In the genomic region with DNA sequence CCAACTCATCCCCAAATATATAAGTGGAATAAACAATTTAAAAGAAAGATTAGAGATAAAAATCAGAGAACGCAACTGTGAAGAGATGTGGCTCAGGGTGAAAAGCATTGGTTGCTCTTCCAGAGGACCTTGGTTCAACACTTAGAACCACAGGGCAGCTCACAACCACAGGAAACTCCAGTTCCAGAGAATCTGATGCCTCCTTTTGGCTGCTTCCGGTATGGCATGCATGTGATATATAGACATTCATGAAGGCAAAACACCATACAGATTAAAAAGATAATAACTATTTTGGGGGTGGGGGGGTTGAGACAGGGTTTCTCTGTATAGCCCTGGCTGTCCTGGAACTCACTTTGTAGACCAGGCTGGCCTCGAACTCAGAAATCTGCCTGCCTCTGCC, we compare ENCODE assay signal across 25 mouse cellular contexts. TPM values are rescaled to one million over a fixed set of nuclear protein-coding genes. Genes with fewer than 3 reads are reported as not detected.
DNase-seq lines count a peak whose midpoint lies in the region; ATAC-seq and TF ChIP-seq lines count a peak whose summit lies in the region.
"Had no signal": no experiment of that assay in that cellular context is flagged by ENCODE, and none has a peak within 500 bp of the region (broad histone marks: within the 10 kb centered on the region; RNA-seq: fewer than 3 reads in every experiment).

No protein-coding gene starts in this region.

- H3K27ac ChIP-seq in heart, adult 2 months, result no peak overlapping the region
- H3K27ac ChIP-seq: embryonic facial prominence, embryonic 13.5 days; forebrain, embryonic 15.5 days; heart, embryonic 10.5 days; kidney, embryonic 15.5 days; limb, embryonic 13.5 days; liver, embryonic 15.5 days; midbrain, embryonic 15.5 days; neural tube, embryonic 15.5 days had no signal

- no peaks in the 10 kb centered on the region for H3K27me3 ChIP-seq in heart, adult 2 months (ENCODE audit: control insufficient read depth, insufficient read depth, low read length)
- peaks cover 17% of the 10 kb centered on the region for H3K27me3 ChIP-seq in Patski
- H3K27me3 ChIP-seq: embryonic facial prominence, embryonic 13.5 days; forebrain, embryonic 15.5 days; kidney, embryonic 15.5 days; limb, embryonic 13.5 days; liver, embryonic 15.5 days; midbrain, embryonic 15.5 days; neural tube, embryonic 15.5 days had no signal

- 0 out of 2 replicates have a peak, but pooled peaks have one; percentile 5 for TF ChIP-seq CTCF in heart, adult 2 months (IDR thresholded peaks at IDR 0.05)
- peak; percentile 16 for TF ChIP-seq CTCF in Patski (IDR thresholded peaks at IDR 0.05)

- DNase-seq in heart, adult 2 months, result no peak
- DNase-seq in heart, postnatal 10 days, result no peak
- DNase-seq in thymus, postnatal 14 days, result peak; percentile 20
- no peak for DNase-seq in thymus, postnatal 10 days (ENCODE audit: low spot score in 2 of 2)
- DNase-seq in Patski (ENCODE audit: low read depth, low spot score), result no peak
- no peak for DNase-seq in left cerebral cortex, postnatal 4 days
- DNase-seq: adrenal gland, adult 8-10 months; gastrocnemius, postnatal 25 days; lung, postnatal 10 days had no signal

- no peak overlapping the region for H3K9ac ChIP-seq in heart, adult 2 months (ENCODE audit: low read depth, low read length)
- H3K9ac ChIP-seq: embryonic facial prominence, embryonic 13.5 days; forebrain, embryonic 15.5 days; kidney, embryonic 15.5 days; limb, embryonic 13.5 days; liver, embryonic 15.5 days; midbrain, embryonic 15.5 days; neural tube, embryonic 15.5 days had no signal

- H3K4me3 ChIP-seq in heart, adult 2 months, result no peak overlapping the region
- H3K4me3 ChIP-seq: embryonic facial prominence, embryonic 13.5 days; forebrain, embryonic 15.5 days; heart, embryonic 10.5 days; kidney, embryonic 15.5 days; limb, embryonic 13.5 days; liver, embryonic 15.5 days; megakaryocyte, embryonic 14.5 days; midbrain, embryonic 15.5 days; neural tube, embryonic 15.5 days had no signal

- WGBS in heart, adult 2 months, result 83% methylated on average over 3 of the region's 3 CpGs

- no peak for ATAC-seq in Patski
- ATAC-seq in megakaryocyte, adult 5-6 weeks (ENCODE audit: poor library complexity, severe bottlenecking), result no peak
- ATAC-seq: forebrain, embryonic 15.5 days; midbrain, embryonic 15.5 days had no signal

- H3K79me2 ChIP-seq in heart, adult 2 months (replicated peaks; ENCODE audit: control insufficient read depth, insufficient read depth, low read length), result no peaks in the 10 kb centered on the region

- TF ChIP-seq EP300 in heart, adult 2 months (IDR thresholded peaks at IDR 0.05; ENCODE audit: insufficient read depth, low read depth, low read length), result no peak

- in situ Hi-C loops in Patski (cut with MboI; ENCODE audit: low pct_unique_long_range_greater_than_20kb), result loop anchor here (10.0 kb wide), 2 partner anchors 52 to 382 kb away; no protein-coding TSS in a partner anchor

- H3K4me1 ChIP-seq in heart, adult 2 months (ENCODE audit: control insufficient read depth, insufficient read depth, low read length), result no peaks in the 10 kb centered on the region
- H3K4me1 ChIP-seq: embryonic facial prominence, embryonic 13.5 days; forebrain, embryonic 15.5 days; heart, embryonic 10.5 days; kidney, embryonic 15.5 days; limb, embryonic 13.5 days; liver, embryonic 15.5 days; megakaryocyte, embryonic 14.5 days; midbrain, embryonic 15.5 days; neural tube, embryonic 15.5 days had no signal

- POLR2A ChIA-PET in Patski (lab: Charles Lee), result no interaction called here

- no peaks in the 10 kb centered on the region for H3K36me3 ChIP-seq in heart, adult 2 months (ENCODE audit: control insufficient read depth, insufficient read depth, low read length)
- H3K36me3 ChIP-seq: embryonic facial prominence, embryonic 13.5 days; forebrain, embryonic 15.5 days; heart, embryonic 10.5 days; kidney, embryonic 15.5 days; limb, embryonic 13.5 days; liver, embryonic 15.5 days; midbrain, embryonic 15.5 days; neural tube, embryonic 15.5 days had no signal

- CTCF ChIA-PET in Patski (lab: Charles Lee), result no interaction called here

- no peak for TF ChIP-seq POLR2A in heart, adult 2 months (IDR thresholded peaks at IDR 0.05; ENCODE audit: insufficient read depth, low read depth, low read length)

- intact Hi-C loops in heart, adult 2 months (cut with DNase I), result no loop called here
- intact Hi-C loops in heart, postnatal 10 days (cut with DNase I), result no loop called here
- intact Hi-C loops in left cerebral cortex, postnatal 4 days (cut with DNase I), result no loop called here

RNA-seq across cellular contexts. Expression of a gene that starts 15.3 kb away (rescaled TPM):
- under 1 TPM; 0.39 to 0.86 TPM for total RNA-seq in heart, adult 2 months (2021)
- 0.79 and 2.4 TPM in 2 replicates for polyA plus RNA-seq in heart, adult 2 months (2012; rRNA removed)
- 1 to 10 TPM; 1.7 to 2.4 TPM for total RNA-seq in heart, postnatal 10 days (2021)
- polyA plus RNA-seq in Patski (2021), result 0.12 TPM
- 100 to 1,000 TPM; 205 to 208 TPM for total RNA-seq in left cerebral cortex, postnatal 4 days (2021)
- total RNA-seq in megakaryocyte, adult 5-6 weeks (2015), result not detected in 2 replicates
- total RNA-seq in megakaryocyte, adult 5-6 weeks (2017), result not detected in 2 replicates

RNA-seq across cellular contexts. Expression of a gene that starts 30.4 kb away (rescaled TPM):
- 1 to 10 TPM; 2.3 to 2.7 TPM for total RNA-seq in heart, adult 2 months (2021)
- 12.4 and 13.2 TPM in 2 replicates for polyA plus RNA-seq in heart, adult 2 months (2012; rRNA removed)
- total RNA-seq in heart, postnatal 10 days (2021), result under 1 TPM; 0.81 to 0.87 TPM
- polyA plus RNA-seq in Patski (2021), result 1.9 TPM
- total RNA-seq in left cerebral cortex, postnatal 4 days (2021), result under 1 TPM; 0.50 to 0.77 TPM
- total RNA-seq in megakaryocyte, adult 5-6 weeks (2015), result 1.3 TPM in 2 replicates
- total RNA-seq in megakaryocyte, adult 5-6 weeks (2017), result 1.0 TPM in 2 replicates
- total RNA-seq: gastrocnemius, postnatal 25 days had no signal

RNA-seq across cellular contexts. Expression of a gene that starts 38.6 kb away (rescaled TPM):
- over 10,000 TPM in 1 of 2 experiments, 1,000 to 10,000 TPM in 1; 9,834 to 11,008 TPM for total RNA-seq in heart, adult 2 months (2021)
- polyA plus RNA-seq in heart, adult 2 months (2012; rRNA removed), result 13,898 and 21,553 TPM in 2 replicates
- total RNA-seq in heart, postnatal 10 days (2021), result 1,000 to 10,000 TPM; 6,124 to 6,345 TPM
- polyA plus RNA-seq in Patski (2021), result 0.33 TPM
- 1 to 10 TPM; 1.8 to 2.0 TPM for total RNA-seq in left cerebral cortex, postnatal 4 days (2021)
- 5.1 and 8.8 TPM in 2 replicates for total RNA-seq in megakaryocyte, adult 5-6 weeks (2015)
- total RNA-seq in megakaryocyte, adult 5-6 weeks (2017), result 1.7 TPM in 1 of 2 replicates, not detected in the other
- total RNA-seq: left cerebral cortex, postnatal 10 days had no signal

RNA-seq across cellular contexts. Expression of a gene that starts 41.2 kb away (rescaled TPM):
- not detected for total RNA-seq in heart, adult 2 months (2021)
- polyA plus RNA-seq in heart, adult 2 months (2012; rRNA removed), result 0.03 and 0.06 TPM in 2 replicates
- not detected for total RNA-seq in heart, postnatal 10 days (2021)
- not detected for polyA plus RNA-seq in Patski (2021)
- total RNA-seq in left cerebral cortex, postnatal 4 days (2021), result 1 to 10 TPM; 1.7 to 2.1 TPM
- total RNA-seq in megakaryocyte, adult 5-6 weeks (2015), result not detected in 2 replicates
- total RNA-seq in megakaryocyte, adult 5-6 weeks (2017), result not detected in 2 replicates
- total RNA-seq: adrenal gland, adult 8-10 months; gastrocnemius, postnatal 25 days had no signal
- polyA plus RNA-seq: C2C12; embryonic facial prominence, embryonic 13.5 days; heart, embryonic 10.5 days; heart, postnatal 0 days; hindbrain, embryonic 11.5 days; intestine, embryonic 14.5 days; limb, embryonic 13.5 days; liver, embryonic 15.5 days; thymus, postnatal 0 days had no signal

RNA-seq across cellular contexts. Expression of a gene that starts 46.5 kb away (rescaled TPM):
- 10 to 100 TPM; 15.6 to 19.7 TPM for total RNA-seq in heart, adult 2 months (2021)
- polyA plus RNA-seq in heart, adult 2 months (2012; rRNA removed), result 9.2 and 12.1 TPM in 2 replicates
- 10 to 100 TPM; 36.1 to 38.1 TPM for total RNA-seq in heart, postnatal 10 days (2021)
- not detected for polyA plus RNA-seq in Patski (2021)
- total RNA-seq in left cerebral cortex, postnatal 4 days (2021), result 1 to 10 TPM in 1 of 2 experiments, under 1 TPM in 1; 0.89 to 1.0 TPM
- total RNA-seq in megakaryocyte, adult 5-6 weeks (2015), result 2.6 and 5.8 TPM in 2 replicates
- 8.6 and 13.4 TPM in 2 replicates for total RNA-seq in megakaryocyte, adult 5-6 weeks (2017)

Comparison
In these comparisons a context has a peak if more than half of its experiments do, and no peak if none do; other contexts are left out.
1. RNA of a gene that starts 15.3 kb away (total RNA-seq): 205 to 208 TPM in left cerebral cortex, postnatal 4 days; 1.7 to 2.4 TPM in heart, postnatal 10 days, 0.39 to 0.86 TPM in heart, adult 2 months and not detected in megakaryocyte, adult 5-6 weeks; every median in the first group is over 10 times any median in the second.
2. RNA of a gene that starts 38.6 kb away (total RNA-seq): 9,834 to 11,008 TPM in heart, adult 2 months and 6,124 to 6,345 TPM in heart, postnatal 10 days; 1.7 to 8.8 TPM in megakaryocyte, adult 5-6 weeks and 1.8 to 2.0 TPM in left cerebral cortex, postnatal 4 days; every median in the first group is over 100 times any median in the second.